Mouse (Mus musculus) stomach, embryonic 15.5 days (tissue): ENCODE data around the gene Xpnpep2. TPM values are rescaled to one million over a fixed set of nuclear protein-coding genes. Genes with fewer than 3 reads are reported as not detected.

Experiments used
- ATAC-seq: fragments of 200-750 bp; cut with Nextera tagmentation; 2 replicates; pipeline ENCODE4 v1.8.0; 2017; ENCODE audit warnings: low read depth, moderate number of reproducible peaks, moderate TSS enrichment; ENCODE audit not compliant: insufficient read depth, low FRiP score
- H3K27ac ChIP-seq: fragments of 300-500 bp; sonication (generic); 2 replicates; pipeline ENCODE4 v1.5.1; 2015; ENCODE audit warnings: mild to moderate bottlenecking, inconsistent platforms
- H3K27me3 ChIP-seq: fragments of 300-500 bp; sonication (generic); replicated peaks from 2 replicates; pipeline ENCODE4 v1.6.1; 2015; ENCODE audit warnings: inconsistent platforms
- H3K36me3 ChIP-seq: fragments of 300-500 bp; sonication (generic); 2 replicates; pipeline ENCODE4 v1.6.1; 2015; ENCODE audit warnings: inconsistent platforms
- H3K4me1 ChIP-seq: fragments of 300-500 bp; sonication (generic); 2 replicates; pipeline ENCODE4 v1.6.1; 2015; ENCODE audit warnings: inconsistent platforms
- H3K4me2 ChIP-seq: fragments of 300-500 bp; sonication (generic); 2 replicates; pipeline ENCODE4 v1.6.1; 2015; ENCODE audit warnings: mild to moderate bottlenecking, inconsistent platforms
- H3K4me3 ChIP-seq: fragments of 300-500 bp; sonication (generic); replicated peaks from 2 replicates; pipeline ENCODE4 v1.5.1; 2015; ENCODE audit warnings: inconsistent platforms
- H3K9ac ChIP-seq: fragments of 300-500 bp; sonication (generic); 2 replicates; pipeline ENCODE4 v1.6.1; 2015; ENCODE audit warnings: inconsistent platforms
- H3K9me3 ChIP-seq: fragments of 300-500 bp; sonication (generic); 2 replicates; pipeline ENCODE4 v1.6.1; 2016; ENCODE audit warnings: inconsistent platforms
- WGBS: fragments of 180-500 bp; shearing (Covaris S2); methylation state at CpG from one replicate; pipeline ENCODE4 v1.1.7; 2015; 5-methylcytosine and 5-hydroxymethylcytosine counted together
- polyA plus RNA-seq: library from polyadenylated mRNA; unstranded; fragments of >200 nt; fragmentation: Nextera tagmentation; extraction: Ambion mirVana; gene quantifications from 2 replicates; pipeline ENCODE4 v1.2.1, GENCODE M21; 2015

Gene Xpnpep2
- polyA plus RNA-seq, 1 experiment from 2014 or later = 1.4 TPM

DNA sequence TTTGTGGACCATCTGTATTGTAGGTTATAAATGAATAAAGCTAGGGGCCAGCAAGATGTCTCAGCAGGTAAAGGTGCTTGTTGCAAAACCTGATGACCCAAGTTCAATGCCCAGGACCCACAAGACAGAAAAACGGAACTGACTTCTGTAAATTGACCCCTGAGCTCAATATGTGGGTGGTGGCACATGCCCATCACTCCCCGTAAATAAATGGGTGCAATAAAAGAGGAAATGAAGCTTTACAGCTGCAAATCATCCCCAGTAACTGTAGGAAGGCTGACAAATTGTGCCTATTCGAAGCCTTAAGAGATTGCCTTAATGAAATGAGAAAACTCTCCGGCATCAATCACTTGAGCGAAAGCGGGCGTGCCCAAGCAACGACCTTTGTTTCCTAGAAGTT, 11.9 kb upstream of the Xpnpep2 start:
- no peak overlapping the region for H3K4me2 ChIP-seq
- no peaks in the 10 kb centered on the region for H3K36me3 ChIP-seq
- no peak overlapping the region for H3K27ac ChIP-seq
- no peaks in the 10 kb centered on the region for H3K4me1 ChIP-seq
- no peaks in the 10 kb centered on the region for H3K9me3 ChIP-seq
- ATAC-seq = no peak
- no peaks in the 10 kb centered on the region for H3K27me3 ChIP-seq
- no peak overlapping the region for H3K9ac ChIP-seq
- no peak overlapping the region for H3K4me3 ChIP-seq
- 62% methylated on average over 8 of the region's 8 CpGs for WGBS

DNA sequence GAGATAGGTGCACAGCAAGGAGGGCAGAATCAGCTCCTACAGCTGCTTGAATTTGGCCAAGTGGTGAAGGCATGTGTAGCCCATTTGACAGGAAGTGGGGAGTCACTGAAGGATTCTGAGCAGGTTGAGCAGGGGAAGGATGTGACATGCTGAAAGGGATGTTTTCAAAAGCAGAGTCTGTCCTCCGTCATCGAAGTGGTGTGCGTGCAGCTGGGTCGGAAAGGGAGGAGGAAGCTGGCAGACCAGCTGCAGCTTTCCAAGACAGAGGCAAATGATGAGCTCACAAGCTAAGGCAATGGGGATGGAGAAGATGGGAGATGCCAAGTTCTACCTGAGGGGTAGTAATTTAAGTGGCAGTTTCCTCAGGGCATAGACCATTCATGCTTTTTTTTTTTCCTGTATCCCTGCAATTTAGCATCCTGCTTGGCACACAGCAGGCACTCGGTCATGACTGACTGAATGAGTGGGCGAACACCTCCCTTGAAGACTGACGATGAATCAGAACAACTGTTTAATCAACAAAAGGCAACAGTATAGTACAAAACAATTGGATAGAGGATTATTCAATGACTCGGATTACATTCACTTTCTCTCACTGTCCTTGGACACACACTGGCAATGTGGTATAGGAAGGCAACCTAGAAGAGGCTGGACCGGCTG, 9.9 kb upstream of the Xpnpep2 start:
- ATAC-seq = no peak
- Histone ChIP-seq H3K4me1 (no peaks in the 10 kb centered on the region), H3K9ac (no peak overlapping the region), H3K36me3 (no peaks in the 10 kb centered on the region), H3K4me3 (no peak overlapping the region), H3K27me3 (no peaks in the 10 kb centered on the region), H3K4me2 (no peak overlapping the region), H3K9me3 (no peaks in the 10 kb centered on the region), H3K27ac (no peak overlapping the region)
- WGBS = 80% methylated on average over 9 of the region's 9 CpGs

DNA sequence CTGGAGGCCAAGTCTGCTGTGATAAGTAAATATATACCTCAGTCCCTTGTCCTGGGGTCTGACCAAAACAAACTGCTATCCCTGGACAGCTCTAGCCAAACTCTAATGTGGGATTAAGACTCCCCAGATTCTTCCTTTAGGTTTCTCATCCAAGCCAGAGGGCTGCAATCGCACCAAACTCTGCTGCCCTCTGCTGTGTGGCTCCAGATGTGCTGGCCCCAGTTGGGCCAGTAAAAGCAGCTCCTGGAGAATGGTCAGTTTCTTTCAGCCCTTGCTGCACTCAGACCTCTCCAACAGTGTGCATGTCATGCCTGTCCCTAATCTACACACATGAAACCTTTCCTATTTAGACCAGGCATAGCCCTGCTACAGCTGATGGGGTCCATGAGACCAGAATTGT, 8.7 kb upstream of the Xpnpep2 start:
- ATAC-seq = no peak
- 26% methylated on average over 1 of the region's 1 CpGs for WGBS
- Histone ChIP-seq H3K4me3 (no peak overlapping the region), H3K9ac (no peak overlapping the region), H3K27ac (no peak overlapping the region), H3K36me3 (no peaks in the 10 kb centered on the region), H3K9me3 (no peaks in the 10 kb centered on the region), H3K27me3 (no peaks in the 10 kb centered on the region), H3K4me2 (no peak overlapping the region), H3K4me1 (no peaks in the 10 kb centered on the region)

DNA sequence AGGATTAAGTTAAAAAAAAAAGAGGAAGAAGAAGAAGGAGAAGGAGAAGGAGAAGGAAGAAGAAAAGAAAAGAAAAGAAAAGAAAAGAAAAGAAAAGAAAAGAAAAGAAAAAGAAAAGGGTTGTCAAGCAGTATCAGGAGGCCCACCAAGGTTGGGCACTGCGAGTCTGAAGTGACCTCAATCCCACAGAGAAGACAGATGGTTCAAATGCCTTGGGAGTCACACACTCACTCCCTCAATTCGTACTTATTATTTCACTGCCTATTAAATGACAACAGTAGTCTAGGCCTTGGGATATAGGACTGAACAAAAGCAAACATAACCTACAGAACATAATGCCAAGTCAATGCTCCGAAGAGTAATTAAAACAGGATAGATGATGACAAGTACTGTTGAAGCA, 5.3 kb upstream of the Xpnpep2 start:
- Histone ChIP-seq H3K4me1 (no peaks in the 10 kb centered on the region), H3K4me3 (no peak overlapping the region), H3K36me3 (no peaks in the 10 kb centered on the region), H3K9ac (no peak overlapping the region), H3K27me3 (no peaks in the 10 kb centered on the region), H3K27ac (no peak overlapping the region), H3K4me2 (no peak overlapping the region), H3K9me3 (no peaks in the 10 kb centered on the region)
- WGBS = 81% methylated on average over 3 of the region's 3 CpGs
- ATAC-seq = no peak

DNA sequence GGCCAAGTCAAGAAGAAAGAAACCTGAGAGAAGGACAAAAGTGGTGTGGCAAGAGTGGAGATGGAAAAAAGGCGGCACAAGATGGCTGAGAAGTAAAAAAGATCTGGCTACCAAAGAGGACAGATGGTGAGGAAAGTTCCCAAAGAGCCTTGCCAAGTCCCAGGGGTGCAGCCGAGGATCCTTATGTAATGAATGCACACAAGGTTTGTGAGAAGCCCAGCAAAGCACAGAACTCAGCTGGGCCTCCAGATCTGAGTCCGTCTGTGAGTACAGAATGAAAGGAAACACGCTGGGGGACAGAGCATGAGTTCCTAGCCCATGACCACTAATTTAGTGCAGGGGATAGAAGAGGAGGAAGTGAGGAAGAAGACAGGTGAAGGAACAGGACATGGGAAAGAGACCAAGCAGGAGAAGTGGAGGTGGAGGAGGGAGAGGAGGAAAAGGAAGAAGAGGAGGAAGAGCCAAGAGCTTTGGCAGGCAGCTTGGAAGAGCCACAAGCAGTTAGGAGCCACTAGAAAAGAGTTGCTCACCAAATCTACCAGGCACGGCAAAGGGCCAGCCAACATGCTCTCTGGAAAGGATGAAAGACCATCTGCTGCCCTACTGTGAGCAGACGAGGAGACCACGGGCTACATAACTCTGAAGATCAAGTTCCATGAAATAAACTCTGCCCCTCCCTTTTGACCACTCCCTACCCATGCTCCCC, 3.6 kb upstream of the Xpnpep2 start:
- Histone ChIP-seq H3K4me2 (no peak overlapping the region), H3K36me3 (no peaks in the 10 kb centered on the region), H3K4me1 (no peaks in the 10 kb centered on the region), H3K9me3 (no peaks in the 10 kb centered on the region), H3K4me3 (no peak overlapping the region), H3K27me3 (no peaks in the 10 kb centered on the region), H3K9ac (no peak overlapping the region), H3K27ac (no peak overlapping the region)
- 73% methylated on average over 7 of the region's 7 CpGs for WGBS
- ATAC-seq = no peak

DNA sequence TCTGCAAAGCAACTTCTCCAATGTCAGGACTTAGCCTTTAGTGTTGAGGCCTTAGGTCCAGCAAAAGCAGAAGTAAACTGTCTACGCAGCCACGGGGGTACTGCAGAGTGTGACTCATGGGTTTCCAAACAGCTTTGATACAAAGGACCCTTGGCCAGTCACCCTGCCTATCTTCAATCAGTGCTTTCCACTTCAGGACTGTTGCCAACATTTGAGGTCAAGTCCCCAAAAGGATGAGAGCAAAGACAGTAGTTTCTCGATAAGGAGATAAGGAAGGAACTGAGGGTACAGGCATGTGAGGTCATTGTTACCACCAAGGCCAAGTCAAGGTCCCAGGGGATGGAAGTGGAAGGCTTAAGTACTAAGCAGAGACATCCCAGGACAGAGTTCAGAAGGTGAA, 2.3 kb upstream of the Xpnpep2 start:
- H3K4me1 ChIP-seq = no peaks in the 10 kb centered on the region
- no peaks in the 10 kb centered on the region for H3K27me3 ChIP-seq
- H3K4me3 ChIP-seq = no peak overlapping the region
- H3K36me3 ChIP-seq = no peaks in the 10 kb centered on the region
- H3K9me3 ChIP-seq = no peaks in the 10 kb centered on the region
- H3K9ac ChIP-seq = no peak overlapping the region
- no peak overlapping the region for H3K4me2 ChIP-seq
- ATAC-seq = no peak
- no peak overlapping the region for H3K27ac ChIP-seq
- 71% methylated on average over 3 of the region's 3 CpGs for WGBS

DNA sequence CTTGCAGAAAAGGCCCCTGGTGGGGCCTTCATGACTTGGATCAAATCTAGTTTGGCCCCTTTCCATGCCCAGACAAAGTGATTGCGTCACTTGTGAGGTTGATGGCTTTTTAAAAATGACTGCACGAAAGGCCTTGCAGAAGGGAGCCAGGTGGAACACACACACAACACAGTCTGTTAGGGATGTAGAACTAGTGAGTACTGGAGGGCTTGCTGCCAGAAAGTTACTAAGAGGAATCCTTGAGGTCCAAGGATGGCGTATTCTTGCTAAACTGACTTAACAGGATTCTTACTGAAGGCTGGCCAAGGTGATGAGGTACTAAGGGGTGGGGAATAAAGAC, 761 bp downstream of the Xpnpep2 start:
- Histone ChIP-seq H3K36me3 (no peaks in the 10 kb centered on the region), H3K27ac (no peak overlapping the region), H3K4me3 (no peak overlapping the region), H3K4me1 (no peaks in the 10 kb centered on the region), H3K4me2 (no peak overlapping the region), H3K9ac (no peak overlapping the region), H3K9me3 (no peaks in the 10 kb centered on the region), H3K27me3 (no peaks in the 10 kb centered on the region)
- 56% methylated on average over 3 of the region's 3 CpGs for WGBS
- ATAC-seq = no peak

DNA sequence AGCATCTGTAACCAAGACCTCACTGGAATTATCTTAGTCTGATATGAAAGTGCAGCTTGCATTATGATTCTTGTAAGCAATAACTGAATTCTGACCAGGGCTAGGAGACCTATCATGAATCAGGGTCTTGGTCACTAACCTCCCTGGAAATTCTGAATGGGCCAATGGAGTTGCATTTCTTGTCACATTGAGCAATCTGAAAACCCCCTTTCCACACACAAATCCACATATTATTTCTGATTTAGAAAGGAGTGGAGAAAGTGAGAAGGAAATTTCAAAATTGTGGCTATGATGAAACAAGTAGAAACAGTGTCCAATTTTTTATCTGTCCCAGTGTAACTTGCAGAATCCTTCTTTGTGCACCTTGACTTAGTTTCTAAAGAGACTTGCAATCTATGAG, 10.8 kb downstream of the Xpnpep2 start:
- no peak overlapping the region for H3K4me2 ChIP-seq
- H3K9ac ChIP-seq = no peak overlapping the region

DNA sequence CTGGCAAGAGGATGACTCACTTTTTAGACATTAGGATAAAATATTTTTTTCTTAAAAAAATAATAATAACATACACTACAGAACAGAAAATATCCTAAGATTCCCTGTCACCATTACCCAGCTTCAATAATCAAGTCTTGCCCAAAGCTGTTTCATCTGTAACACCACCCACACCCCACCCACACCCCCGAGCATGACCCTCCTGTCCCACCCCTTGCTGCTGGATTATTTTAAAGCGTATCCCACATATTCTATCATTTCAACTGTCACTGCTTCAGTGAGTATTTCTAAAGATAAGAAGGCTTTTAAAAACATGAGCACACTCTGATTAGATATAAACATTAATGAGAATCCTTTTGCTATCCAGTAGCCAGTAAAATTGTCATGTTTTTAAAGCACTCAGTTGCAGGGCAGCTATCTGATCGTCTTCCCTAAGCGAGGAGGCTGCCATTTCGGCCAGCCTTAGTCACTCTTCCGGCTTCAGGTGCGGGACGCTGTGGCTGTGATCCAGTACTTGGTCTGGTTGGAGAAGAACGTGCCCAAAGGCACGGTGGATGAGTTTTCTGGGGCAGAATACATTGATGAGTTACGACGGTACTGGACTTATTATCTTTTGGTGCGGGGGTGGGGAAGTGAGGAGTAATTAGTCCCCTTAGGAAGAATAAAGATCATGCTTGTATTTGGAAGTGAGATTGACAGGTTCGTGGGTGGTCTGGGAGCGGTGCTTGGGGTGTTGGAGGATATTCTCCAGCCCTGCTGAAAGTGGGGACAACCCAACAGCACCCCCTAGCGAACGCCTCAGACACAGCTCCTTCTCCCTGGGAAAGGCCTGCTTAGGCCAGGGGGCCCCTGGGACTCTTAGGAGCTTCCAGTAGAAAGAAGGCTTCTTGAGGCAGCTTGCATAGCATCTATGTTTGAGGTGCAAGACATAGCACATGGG, 15.9 kb downstream of the Xpnpep2 start:
- WGBS = 28% methylated on average over 17 of the region's 17 CpGs
- no peak for ATAC-seq
- Histone ChIP-seq H3K27me3 (no peaks in the 10 kb centered on the region), H3K4me1 (no peaks in the 10 kb centered on the region), H3K9me3 (no peaks in the 10 kb centered on the region), H3K4me2 (peak overlapping the region; percentile 30; the same call in 1 of the 2 replicates), H3K4me3 (no peak overlapping the region), H3K27ac (no peak overlapping the region), H3K36me3 (no peaks in the 10 kb centered on the region), H3K9ac (no peak overlapping the region)

More for the DNA sequence above, 10.8 kb downstream of the Xpnpep2 start:
- no peak for ATAC-seq
- H3K36me3 ChIP-seq = no peaks in the 10 kb centered on the region
- H3K4me3 ChIP-seq = no peak overlapping the region
- no peaks in the 10 kb centered on the region for H3K27me3 ChIP-seq
- no peaks in the 10 kb centered on the region for H3K9me3 ChIP-seq
- H3K27ac ChIP-seq = no peak overlapping the region
- no peaks in the 10 kb centered on the region for H3K4me1 ChIP-seq

DNA sequence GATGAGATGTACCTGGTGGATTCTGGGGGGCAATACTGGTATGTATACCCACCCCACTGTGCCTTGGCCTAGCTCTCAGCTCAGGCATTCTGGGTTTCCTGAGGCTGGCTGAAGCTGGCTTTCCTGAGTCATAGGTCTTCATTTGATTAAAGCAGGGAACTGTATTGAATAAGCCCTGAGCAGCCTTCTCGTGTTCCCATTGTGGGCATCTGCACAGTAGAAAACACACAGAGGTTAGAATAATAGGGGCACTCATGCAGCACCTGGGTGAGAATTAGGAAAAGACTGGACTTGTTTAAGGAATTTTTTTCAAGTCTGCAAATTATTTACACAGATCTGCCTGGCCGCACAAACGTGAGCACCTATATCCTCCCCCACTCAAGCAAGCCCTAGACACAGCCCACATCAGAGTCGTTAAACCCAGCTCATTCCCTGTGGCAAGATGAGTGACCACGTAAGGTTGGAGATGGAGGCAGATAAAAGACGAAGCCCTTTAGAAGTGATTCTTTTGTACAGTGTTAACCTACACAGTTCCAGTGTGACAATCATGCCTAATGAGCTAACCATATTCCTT, 18.5 kb downstream of the Xpnpep2 start:
- Histone ChIP-seq H3K27ac (no peak overlapping the region), H3K27me3 (no peaks in the 10 kb centered on the region), H3K4me2 (no peak overlapping the region), H3K36me3 (no peaks in the 10 kb centered on the region), H3K4me3 (no peak overlapping the region), H3K9me3 (no peaks in the 10 kb centered on the region), H3K9ac (no peak overlapping the region), H3K4me1 (no peaks in the 10 kb centered on the region)
- ATAC-seq = no peak
- WGBS = 69% methylated on average over 6 of the region's 6 CpGs

DNA sequence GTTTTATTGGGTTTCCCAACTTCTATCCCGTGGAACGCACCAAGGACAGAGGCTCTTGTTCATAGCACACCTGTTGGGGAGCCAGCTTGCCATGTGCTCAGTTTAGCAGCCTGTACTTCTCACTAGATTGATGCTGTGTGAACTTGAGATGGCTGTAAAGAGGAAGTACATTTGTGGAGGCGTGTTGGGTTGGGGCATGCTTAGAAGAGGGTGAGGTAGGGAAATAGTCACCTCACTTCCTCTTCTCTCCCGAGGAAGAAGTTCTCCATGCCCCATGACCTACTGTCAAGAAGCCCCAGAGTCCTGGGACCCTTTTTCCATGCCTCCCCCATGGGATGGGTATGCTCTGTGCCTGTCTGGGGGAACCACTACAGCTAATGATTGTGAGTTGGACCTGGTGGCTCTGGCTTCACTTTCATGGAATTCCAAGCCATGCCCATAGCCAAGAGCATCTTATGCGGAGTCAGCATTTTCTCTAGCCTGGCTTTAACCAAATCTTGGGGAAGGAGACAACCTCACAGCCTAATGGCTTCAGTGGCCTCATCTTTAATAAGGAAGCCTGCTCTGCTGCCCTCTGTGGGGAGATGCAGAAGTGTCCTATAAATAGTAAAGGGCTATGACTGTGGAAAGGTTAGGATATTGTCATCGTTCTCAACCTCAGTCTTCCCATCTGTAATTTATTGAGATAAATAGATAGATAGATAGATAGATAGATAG, 19.1 kb downstream of the Xpnpep2 start:
- 73% methylated on average over 6 of the region's 6 CpGs for WGBS
- H3K4me1 ChIP-seq = no peaks in the 10 kb centered on the region

More for the DNA sequence above, 19.1 kb downstream of the Xpnpep2 start:
- H3K4me2 ChIP-seq = no peak overlapping the region
- H3K27me3 ChIP-seq = no peaks in the 10 kb centered on the region
- H3K27ac ChIP-seq = no peak overlapping the region
- no peak overlapping the region for H3K9ac ChIP-seq
- no peak overlapping the region for H3K4me3 ChIP-seq
- ATAC-seq = no peak
- no peaks in the 10 kb centered on the region for H3K36me3 ChIP-seq
- H3K9me3 ChIP-seq = no peaks in the 10 kb centered on the region
